Mouse (Mus musculus) embryonic facial prominence, embryonic 11.5 days (tissue): Measurements from ENCODE around the gene Adprhl1. TPM values are rescaled to one million over a fixed set of nuclear protein-coding genes. Genes with fewer than 3 reads are reported as not detected.

Experiments used
- ATAC-seq: fragments of 200-750 bp; cut with Nextera tagmentation; replicated peaks from 2 replicates; pipeline ENCODE4 v1.8.0; 2017; ENCODE audit warnings: low read depth; ENCODE audit not compliant: insufficient number of reproducible peaks, low FRiP score, low TSS enrichment
- DNase-seq: peaks from one replicate; pipeline ENCODE4 v3.0.0-alpha.2; 2015; ENCODE audit warnings: low spot score
- H3K27ac ChIP-seq: fragments of 300-500 bp; sonication (generic); replicated peaks from 2 replicates; pipeline ENCODE4 v1.5.1; 2014; ENCODE audit warnings: mild to moderate bottlenecking, low read depth, low read length, control low read depth
- H3K27me3 ChIP-seq: fragments of 300-500 bp; sonication (generic); 2 replicates; pipeline ENCODE4 v1.6.1; 2014; ENCODE audit warnings: mild to moderate bottlenecking, low read length, moderate library complexity, mixed read lengths; ENCODE audit not compliant: control insufficient read depth, insufficient read depth
- H3K36me3 ChIP-seq: fragments of 300-500 bp; sonication (generic); replicated peaks from 2 replicates; pipeline ENCODE4 v1.6.1; 2014; ENCODE audit warnings: low read depth, mild to moderate bottlenecking, low read length, moderate library complexity, mixed read lengths; ENCODE audit not compliant: control insufficient read depth, insufficient read depth
- H3K4me1 ChIP-seq: fragments of 300-500 bp; sonication (generic); 2 replicates; pipeline ENCODE4 v1.6.1; 2014; ENCODE audit warnings: low read length, mixed read lengths; ENCODE audit not compliant: control insufficient read depth, insufficient read depth
- H3K4me2 ChIP-seq: fragments of 300-500 bp; sonication (generic); 2 replicates; pipeline ENCODE4 v1.6.1; 2014; ENCODE audit warnings: low read depth, mild to moderate bottlenecking, control low read depth, low read length, moderate library complexity
- H3K4me3 ChIP-seq: fragments of 300-500 bp; sonication (generic); 2 replicates; pipeline ENCODE4 v1.5.1; 2014; ENCODE audit warnings: low read depth, low read length, control low read depth
- H3K9ac ChIP-seq: fragments of 300-500 bp; sonication (generic); replicated peaks from 2 replicates; pipeline ENCODE4 v1.6.1; 2014; ENCODE audit warnings: mild to moderate bottlenecking, control low read depth, low read length
- H3K9me3 ChIP-seq: fragments of 300-500 bp; sonication (generic); replicated peaks from 2 replicates; pipeline ENCODE4 v1.6.1; 2016; ENCODE audit warnings: mild to moderate bottlenecking, low read length, inconsistent platforms, mixed read lengths; ENCODE audit not compliant: control insufficient read depth
- WGBS: fragments of 180-500 bp; shearing (Covaris S2); extraction: QIAGEN DNeasy Blood & Tissue Kit; methylation state at CpG from one replicate; pipeline ENCODE4 v1.1.7; 2014; 5-methylcytosine and 5-hydroxymethylcytosine counted together
- polyA plus RNA-seq: library from polyadenylated mRNA; unstranded; fragments of >200 nt; fragmentation: Nextera tagmentation; extraction: Ambion mirVana; gene quantifications from 2 replicates; pipeline ENCODE4 v1.2.1, GENCODE M21; 2014

Adprhl1 gene
- polyA plus RNA-seq, 1 experiment from 2014 or later: 1.1 TPM

DNA sequence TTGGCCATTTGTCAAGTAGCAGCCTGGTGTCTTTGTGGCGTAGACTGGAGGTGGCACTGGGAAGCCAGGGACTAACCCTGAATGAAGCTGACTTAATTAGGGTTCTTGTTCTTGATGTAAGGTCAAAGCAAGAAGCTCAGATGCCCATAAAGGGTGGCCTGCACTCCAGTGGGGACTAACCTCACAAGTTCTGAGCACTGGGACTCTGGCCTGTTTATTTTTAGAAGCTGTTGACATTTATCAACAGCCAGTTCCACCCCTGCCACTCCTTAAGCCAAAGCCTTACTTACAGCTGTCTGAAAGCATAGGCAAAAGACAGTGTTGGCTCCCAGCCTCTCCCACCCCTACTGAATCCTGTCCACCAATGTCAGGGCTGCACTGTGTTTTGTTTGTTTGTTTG is 44.2 kb downstream of the Adprhl1 start:
- WGBS: 83% methylated on average over 1 of the region's 1 CpGs
- H3K27ac ChIP-seq: no peak overlapping the region
- no peaks in the 10 kb centered on the region for H3K9me3 ChIP-seq
- ATAC-seq (no peak), DNase-seq (no peak)
- peaks cover 4% of the 10 kb centered on the region; the same call in 1 of the 2 replicates for H3K4me1 ChIP-seq
- no peaks in the 10 kb centered on the region for H3K36me3 ChIP-seq
- H3K9ac ChIP-seq: no peak overlapping the region
- H3K4me2 ChIP-seq: no peak overlapping the region
- no peaks in the 10 kb centered on the region for H3K27me3 ChIP-seq
- H3K4me3 ChIP-seq: no peak overlapping the region

DNA sequence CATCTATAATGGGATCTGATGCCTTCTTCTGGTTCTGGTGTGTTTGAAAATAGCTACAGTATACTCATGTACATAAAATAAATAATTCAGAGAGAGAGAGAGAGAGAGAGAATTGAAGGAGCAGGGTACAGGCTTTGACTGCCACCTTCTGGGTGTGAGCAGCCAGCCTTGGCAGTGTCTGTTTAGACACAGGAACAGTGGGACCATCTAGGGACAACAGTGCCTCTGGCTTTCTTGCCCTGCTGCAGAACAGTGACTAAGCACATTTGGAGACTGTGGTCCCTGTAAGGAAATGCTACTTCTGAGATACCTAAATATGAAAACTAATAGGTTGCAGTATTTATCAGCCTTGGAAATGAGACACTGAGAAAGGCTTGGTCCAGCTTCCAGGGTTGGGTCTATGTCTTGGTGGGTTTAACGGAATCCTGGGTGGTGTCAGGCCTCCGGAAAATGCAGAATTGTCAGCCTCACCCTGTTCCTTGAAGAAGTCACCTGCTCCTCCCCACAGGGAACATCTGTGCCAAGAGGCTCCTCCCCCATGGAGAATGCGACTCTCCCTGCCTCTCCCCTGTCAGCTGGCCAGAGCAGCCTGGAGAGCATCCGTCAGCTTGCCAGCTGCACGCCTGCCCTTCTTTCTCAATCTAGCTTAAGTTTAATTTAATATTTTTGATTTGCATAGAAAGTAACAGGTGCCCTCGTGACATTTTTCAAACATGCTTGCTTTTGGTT is 45.2 kb downstream of the Adprhl1 start:
- Histone ChIP-seq H3K4me1 (peaks cover 4% of the 10 kb centered on the region; the same call in 1 of the 2 replicates), H3K9ac (no peak overlapping the region), H3K4me3 (no peak overlapping the region), H3K36me3 (no peaks in the 10 kb centered on the region), H3K27me3 (no peaks in the 10 kb centered on the region), H3K4me2 (no peak overlapping the region), H3K27ac (no peak overlapping the region), H3K9me3 (no peaks in the 10 kb centered on the region)
- no peak for ATAC-seq
- DNase-seq: no peak
- 36% methylated on average over 6 of the region's 6 CpGs for WGBS

DNA sequence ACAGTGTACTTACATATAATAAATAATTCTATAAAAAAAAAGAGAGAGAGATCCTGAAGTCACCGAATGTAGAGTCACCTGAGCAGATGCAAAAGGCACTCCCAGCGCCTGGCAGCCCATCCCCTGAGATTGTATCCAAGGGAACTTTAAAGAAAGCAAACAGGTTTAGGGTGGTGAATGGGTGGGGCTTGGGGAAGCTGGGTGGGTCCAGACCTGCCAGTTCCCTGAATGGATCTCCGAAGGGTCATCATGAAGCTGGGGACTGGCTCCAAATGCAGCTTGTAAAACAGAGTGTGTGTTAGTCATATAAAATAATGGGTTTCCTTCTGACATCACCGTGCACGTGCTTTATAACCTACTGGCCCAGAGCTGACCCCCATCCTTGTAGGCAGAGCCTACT is 47.7 kb downstream of the Adprhl1 start:
- ATAC-seq: no peak
- WGBS: 43% methylated on average over 5 of the region's 5 CpGs
- no peak for DNase-seq

DNA sequence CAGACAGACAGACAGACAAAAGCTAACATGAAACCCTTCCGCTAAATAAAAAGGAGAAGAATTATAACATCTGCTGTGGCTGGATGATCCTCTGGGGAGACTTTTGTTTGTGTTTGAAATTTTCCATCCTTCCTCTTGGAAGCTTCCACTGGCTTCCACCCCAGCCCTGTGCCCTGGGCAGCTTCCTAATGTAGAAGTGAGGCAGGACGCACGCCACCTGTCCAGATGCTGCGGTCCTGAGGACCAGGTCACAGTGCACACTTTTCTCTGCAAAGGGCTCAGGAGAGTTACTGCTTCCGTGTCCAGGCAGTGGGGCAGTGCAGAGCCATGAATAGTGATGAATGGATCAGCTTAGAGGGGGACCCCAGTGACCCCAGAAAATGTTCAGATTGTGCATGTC is 48.7 kb downstream of the Adprhl1 start:
- DNase-seq (no peak), ATAC-seq (no peak)
- H3K27ac ChIP-seq: no peak overlapping the region
- H3K4me1 ChIP-seq: no peaks in the 10 kb centered on the region
- no peak overlapping the region for H3K4me3 ChIP-seq
- no peak overlapping the region for H3K9ac ChIP-seq
- no peaks in the 10 kb centered on the region for H3K36me3 ChIP-seq
- peaks cover 18% of the 10 kb centered on the region for H3K27me3 ChIP-seq
- 76% methylated on average over 5 of the region's 5 CpGs for WGBS
- no peak overlapping the region for H3K4me2 ChIP-seq
- no peaks in the 10 kb centered on the region for H3K9me3 ChIP-seq

More for the DNA sequence above, 47.7 kb downstream of the Adprhl1 start:
- no peaks in the 10 kb centered on the region for H3K9me3 ChIP-seq
- H3K4me1 ChIP-seq: no peaks in the 10 kb centered on the region
- H3K27ac ChIP-seq: no peak overlapping the region
- H3K4me2 ChIP-seq: no peak overlapping the region
- peaks cover 13% of the 10 kb centered on the region for H3K27me3 ChIP-seq
- no peak overlapping the region for H3K9ac ChIP-seq
- no peaks in the 10 kb centered on the region for H3K36me3 ChIP-seq
- H3K4me3 ChIP-seq: no peak overlapping the region

DNA sequence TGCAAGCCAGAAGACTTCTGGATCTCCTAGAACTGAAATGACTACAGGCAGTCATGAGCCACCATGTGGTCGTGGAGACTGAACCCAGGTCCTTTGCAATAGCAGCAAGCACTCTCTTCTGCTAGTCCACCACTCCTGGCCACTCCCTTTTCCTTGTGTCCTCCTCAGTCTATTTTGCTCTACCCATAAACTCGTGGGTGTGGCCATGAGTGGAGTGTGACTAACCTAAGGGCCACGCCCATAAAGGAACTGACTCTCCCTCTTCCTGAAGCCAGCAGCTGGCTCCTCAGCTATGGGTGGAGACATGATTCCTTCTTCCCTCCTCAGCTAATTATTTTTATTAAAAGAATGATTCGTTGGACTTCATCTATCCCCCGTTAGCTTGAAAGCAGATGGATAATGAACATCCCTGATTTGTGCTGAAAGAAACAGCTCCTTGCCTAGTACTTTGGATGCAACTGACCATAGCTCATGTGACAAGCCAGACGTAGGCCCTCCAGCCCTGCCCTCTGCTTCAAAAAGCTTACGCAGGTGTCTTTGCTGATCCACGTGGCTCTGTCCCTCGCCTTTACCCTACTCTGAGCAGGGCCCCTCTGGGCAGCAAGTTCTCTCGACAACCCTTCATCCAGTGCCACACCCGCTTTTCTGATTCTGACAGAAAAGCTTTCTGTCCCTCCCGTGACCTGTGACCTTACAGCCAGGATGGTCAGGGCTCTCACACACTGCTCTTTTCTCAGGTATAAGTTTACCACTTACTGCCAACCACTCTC is 49.4 kb downstream of the Adprhl1 start:
- H3K36me3 ChIP-seq: no peaks in the 10 kb centered on the region
- H3K27me3 ChIP-seq: peaks cover 23% of the 10 kb centered on the region
- H3K27ac ChIP-seq: no peak overlapping the region
- ATAC-seq (no peak), DNase-seq (no peak)
- 67% methylated on average over 12 of the region's 12 CpGs for WGBS
- no peak overlapping the region for H3K4me3 ChIP-seq
- H3K4me2 ChIP-seq: no peak overlapping the region
- no peaks in the 10 kb centered on the region for H3K4me1 ChIP-seq
- H3K9ac ChIP-seq: no peak overlapping the region
- H3K9me3 ChIP-seq: no peaks in the 10 kb centered on the region

DNA sequence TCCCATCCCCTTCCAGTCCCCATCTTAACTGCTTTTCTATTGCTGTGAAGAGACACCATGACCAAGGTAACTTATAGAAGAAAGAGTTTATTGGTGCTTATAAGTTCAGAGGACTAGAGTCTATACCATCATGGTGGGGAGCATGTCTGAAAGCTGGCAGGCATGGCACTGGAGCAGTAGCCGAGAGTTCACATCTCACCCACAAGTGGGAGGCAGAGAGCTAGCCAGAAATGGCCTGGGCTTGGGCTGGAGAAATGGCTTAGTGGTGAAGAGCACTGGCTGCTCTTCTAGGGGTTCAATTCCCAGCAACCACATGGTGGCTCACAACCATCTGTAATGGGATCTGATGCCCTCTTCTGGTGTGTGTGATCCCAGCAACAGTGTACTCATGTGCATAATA is 50.5 kb downstream of the Adprhl1 start:
- Histone ChIP-seq H3K4me2 (no peak overlapping the region), H3K9ac (no peak overlapping the region), H3K4me3 (no peak overlapping the region), H3K4me1 (no peaks in the 10 kb centered on the region), H3K36me3 (no peaks in the 10 kb centered on the region), H3K9me3 (no peaks in the 10 kb centered on the region), H3K27me3 (peaks cover 27% of the 10 kb centered on the region), H3K27ac (no peak overlapping the region)
- no peak for DNase-seq
- WGBS: 64% methylated on average over 1 of the region's 1 CpGs
- no peak for ATAC-seq

DNA sequence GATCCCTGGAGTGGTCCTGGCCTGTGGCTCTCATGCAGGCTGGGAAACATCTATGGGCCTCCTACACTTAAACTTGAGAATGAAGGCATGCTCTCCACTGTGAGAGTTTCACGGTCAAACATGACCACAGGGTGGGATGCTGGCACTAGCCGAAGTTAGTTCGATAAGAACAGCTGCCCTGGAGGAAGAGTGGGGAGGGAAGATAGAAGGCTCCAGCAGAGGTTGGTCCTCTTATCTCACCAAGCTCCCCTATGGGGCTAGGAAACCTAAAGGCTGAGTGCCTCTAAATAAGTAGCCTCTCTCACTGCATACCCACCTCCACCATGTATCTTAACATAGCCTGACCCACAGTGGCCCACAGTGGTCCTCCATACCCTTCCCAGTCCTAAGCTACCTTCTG is 51.2 kb downstream of the Adprhl1 start:
- WGBS: 86% methylated on average over 3 of the region's 3 CpGs
- Histone ChIP-seq H3K9me3 (no peaks in the 10 kb centered on the region), H3K4me1 (no peaks in the 10 kb centered on the region), H3K9ac (no peak overlapping the region), H3K27ac (no peak overlapping the region), H3K36me3 (no peaks in the 10 kb centered on the region), H3K4me3 (no peak overlapping the region), H3K4me2 (no peak overlapping the region), H3K27me3 (peaks cover 27% of the 10 kb centered on the region)
- DNase-seq: no peak
- no peak for ATAC-seq

DNA sequence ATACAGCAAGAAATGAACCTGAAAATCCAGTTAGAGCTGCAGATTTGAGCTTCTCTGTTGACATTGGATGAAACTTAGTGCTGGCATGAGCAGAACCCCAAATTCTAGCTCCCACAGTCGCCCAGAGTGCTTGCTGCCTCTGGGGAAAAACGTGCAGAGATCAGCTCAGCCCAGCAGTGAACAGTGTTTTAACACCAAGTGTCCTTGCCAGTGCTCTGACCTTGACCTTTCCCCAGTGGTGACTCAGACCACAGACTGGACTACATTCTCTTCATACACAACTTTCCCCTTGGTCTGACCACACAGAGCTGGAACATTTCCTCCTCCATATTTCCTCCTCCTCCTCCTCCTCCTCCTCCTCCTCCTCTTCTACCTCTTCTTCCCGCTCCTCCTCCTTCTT is 51.9 kb downstream of the Adprhl1 start:
- Histone ChIP-seq H3K27me3 (peaks cover 27% of the 10 kb centered on the region), H3K36me3 (no peaks in the 10 kb centered on the region), H3K9me3 (no peaks in the 10 kb centered on the region), H3K4me3 (no peak overlapping the region), H3K4me1 (no peaks in the 10 kb centered on the region), H3K4me2 (no peak overlapping the region), H3K27ac (no peak overlapping the region), H3K9ac (no peak overlapping the region)
- DNase-seq (no peak), ATAC-seq (no peak)
- WGBS: 51% methylated on average over 3 of the region's 3 CpGs
